Mouse (Mus musculus): ENCODE data around the gene Gm21900.
"Not testable (repeated sequence)": the region's sequence is repeated elsewhere in the genome, so short reads cannot be mapped to it uniquely, and the experiment has no call there.

Gm21900 gene

DNA sequence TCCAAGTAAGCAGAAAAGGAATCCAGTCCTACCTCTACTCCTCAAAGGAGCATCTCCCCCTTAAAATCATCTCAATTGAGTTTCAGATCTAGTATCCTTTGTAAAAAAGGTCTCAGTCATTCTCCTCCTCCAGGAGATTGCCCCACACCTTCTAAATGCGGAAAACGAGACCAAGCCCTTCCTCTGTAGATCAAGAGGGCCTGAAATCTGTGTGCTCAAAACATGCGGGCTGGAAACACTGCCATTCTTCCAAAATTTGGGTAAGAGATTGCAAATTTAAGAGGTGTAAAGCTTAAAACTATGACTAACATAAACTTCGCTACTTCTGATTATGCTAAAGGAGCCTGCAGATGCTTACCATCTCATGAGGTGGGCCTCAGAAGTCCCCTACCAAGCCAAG lies at the start of gene Gm21900:
Gene Gm21900, plus strand, starts transcription at position 301 of the 400 bp plus-strand sequence.
- in situ Hi-C loops (cut with MseI, MboI): not testable (repeated sequence)

DNA sequence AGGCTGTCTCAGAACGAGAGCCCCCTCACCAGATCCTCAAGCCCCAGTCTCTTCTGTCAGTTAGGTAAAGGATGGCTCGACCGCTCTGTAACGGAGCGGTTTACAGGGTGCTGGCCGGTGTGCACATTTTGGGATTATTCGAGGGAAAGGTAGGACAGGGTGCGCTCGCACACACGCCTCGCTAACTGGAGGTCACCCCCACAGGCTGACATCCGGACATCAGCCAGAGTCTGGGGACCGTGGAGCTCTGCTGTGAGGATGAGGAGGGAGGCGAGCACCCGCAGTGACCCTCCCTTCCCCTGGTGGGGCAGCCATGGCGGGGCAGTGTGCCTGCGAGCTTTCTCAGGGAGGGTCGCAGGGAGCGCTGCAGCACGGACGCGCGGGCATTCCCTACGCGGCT lies 27.4 kb downstream of the Gm21900 start:
- in situ Hi-C loops (cut with MseI, MboI): not testable (repeated sequence)
